Mouse (Mus musculus) ovary, adult 18-20 months (tissue): Measurements from ENCODE around the gene Lsm7.

Experiments used
- DNase-seq: peaks from one replicate; pipeline ENCODE4 v3.0.0; 2022; ENCODE audit warnings: low spot score, mixed read lengths

Gene Lsm7

DNA sequence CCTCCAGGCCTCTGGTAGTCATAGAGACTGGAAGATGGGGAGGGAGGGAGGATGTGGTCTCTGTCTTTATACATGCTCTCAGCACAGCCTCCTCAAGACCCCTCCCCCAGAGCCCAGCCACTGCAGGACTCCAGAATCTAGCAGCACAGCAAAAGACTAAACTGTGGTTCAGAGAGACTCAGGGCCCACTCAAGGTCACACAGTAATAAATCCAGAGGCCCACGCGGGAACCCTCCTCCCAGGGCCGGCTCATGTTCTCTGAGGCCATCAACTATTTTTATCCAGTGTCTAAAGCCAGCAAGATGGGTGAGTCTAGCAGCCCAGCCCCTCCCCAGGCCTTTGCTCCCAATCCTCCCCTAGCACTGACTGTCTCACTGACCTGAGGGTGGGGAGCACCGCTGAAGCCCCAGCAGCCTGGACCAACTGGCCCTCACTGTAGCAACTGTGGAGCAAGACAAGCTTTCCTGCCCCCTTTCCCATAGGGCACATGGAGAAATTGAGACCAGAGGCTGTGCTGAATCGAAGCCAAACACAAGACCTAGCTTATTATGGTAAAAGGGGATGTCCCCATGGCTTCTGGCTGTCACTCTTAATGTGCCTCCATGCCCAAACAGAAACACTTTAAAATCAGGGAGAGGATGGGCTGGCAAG is 42.5 kb downstream of the Lsm7 start:
- DNase-seq: no peak

DNA sequence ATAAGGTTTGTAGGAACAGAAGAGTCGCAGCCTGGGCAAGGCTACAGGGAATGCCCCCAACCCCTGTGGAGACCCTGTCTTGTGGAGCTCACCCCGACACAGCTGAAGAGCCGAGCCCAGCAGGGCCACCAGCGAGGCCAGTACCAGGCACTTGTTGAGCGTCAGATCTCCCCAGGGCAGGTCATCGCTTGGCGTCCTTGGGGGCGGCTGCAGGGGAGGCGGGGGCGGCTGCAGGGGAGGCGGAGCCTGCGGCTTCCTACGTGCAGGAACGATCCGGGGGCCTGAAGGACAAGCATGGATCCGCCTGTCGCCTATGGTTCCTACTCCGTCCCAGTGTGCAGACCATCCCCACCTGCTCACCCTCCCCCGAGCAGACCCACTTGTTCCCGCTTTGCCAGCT is 44.9 kb downstream of the Lsm7 start:
- DNase-seq: peak; percentile 71

DNA sequence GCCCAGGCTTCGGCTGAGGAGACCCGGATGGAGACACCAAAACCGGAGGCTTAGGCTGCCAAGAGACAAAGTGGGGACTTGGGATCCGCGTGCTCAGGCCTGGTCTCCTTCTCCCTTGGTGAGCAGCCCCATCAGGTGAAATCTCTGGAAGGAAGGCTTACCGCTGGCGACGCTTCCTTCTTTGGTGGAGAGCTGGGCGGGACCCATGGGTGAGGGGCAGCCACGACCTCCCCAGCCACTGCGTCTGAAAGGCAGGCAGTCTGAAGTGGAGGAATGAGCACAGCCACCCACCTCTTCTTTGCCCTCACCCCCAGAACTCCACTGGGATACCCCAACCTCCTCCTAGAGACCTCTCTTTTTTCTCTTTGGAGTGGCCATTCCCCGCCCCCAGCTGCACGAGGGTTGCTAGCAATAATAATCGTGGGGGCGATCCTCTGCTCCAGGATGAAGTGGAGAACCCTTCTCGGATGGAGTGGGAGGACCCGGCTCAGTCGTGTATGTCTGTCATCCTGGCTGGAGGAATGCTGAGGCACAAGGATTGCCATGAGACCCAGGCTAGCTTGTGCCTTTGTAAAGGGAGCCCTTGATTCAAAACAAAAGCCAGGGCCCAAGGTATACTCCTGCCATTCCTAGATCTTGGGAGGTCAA is 45.9 kb downstream of the Lsm7 start:
- DNase-seq: no peak

DNA sequence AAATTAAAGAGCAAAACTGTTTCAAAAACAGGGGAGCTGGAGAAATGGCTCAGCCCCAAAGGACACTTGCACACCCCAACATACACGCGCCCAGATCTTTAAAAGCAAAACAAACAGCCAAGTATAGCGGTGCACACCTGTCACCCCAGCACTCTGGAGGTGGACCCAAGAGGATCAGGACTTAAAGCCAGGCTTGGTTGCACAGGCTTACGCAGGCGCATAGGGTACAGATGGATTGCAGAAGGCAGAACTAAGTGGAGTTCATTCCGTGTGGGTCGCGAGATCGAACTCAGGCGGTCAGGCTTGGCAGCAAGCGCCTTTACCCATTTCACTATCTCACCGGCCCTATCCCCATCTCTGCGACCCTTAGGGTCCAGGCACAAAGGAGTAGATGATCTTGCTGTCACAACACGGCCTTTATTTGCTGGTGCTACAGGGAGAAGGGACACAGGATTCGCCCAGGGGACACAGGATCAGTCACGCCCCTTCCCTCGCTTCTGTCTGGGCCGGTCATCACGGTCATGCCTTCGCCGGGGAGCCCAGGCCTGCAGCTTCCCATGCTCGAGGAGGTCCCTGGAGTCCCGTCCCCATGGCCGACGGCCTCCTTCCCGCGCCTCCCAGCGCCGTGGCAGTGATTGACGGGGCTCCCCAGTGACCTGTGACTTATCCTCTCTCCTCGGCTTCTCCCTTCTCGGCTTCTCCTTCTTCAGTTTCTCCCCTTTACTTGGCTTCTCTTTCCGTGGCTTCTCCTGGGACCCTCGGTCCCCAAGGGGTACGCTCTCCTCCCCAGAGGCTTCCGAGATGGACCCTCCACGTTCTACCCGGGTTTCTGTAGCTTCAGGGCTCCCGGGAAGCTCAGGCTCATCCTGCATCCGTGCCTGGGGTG is 46.7 kb downstream of the Lsm7 start:
- DNase-seq: no peak

DNA sequence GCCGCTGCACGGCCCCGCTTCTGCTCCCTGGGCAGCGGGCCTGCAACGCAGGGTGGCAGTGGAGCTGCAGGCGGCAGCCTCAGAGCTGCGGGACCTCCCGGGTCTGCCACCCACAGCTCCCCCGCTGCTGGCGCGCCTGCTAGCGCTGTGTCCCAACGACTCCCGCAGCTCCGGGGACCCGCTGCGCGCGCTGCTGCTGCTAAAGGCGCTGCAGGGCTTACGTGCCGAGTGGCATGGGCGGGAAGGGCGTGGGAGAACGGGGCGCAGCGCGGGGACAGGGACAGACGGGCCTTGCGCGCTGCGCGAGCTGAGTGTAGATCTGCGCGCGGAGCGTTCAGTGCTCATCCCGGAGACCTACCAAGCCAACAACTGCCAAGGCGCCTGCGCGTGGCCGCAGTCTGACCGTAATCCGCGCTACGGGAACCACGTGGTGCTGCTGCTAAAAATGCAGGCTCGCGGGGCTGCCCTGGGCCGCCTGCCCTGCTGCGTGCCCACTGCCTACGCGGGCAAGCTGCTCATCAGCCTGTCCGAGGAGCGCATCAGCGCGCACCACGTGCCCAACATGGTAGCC is 47.9 kb downstream of the Lsm7 start:
- DNase-seq: peak; percentile 78

DNA sequence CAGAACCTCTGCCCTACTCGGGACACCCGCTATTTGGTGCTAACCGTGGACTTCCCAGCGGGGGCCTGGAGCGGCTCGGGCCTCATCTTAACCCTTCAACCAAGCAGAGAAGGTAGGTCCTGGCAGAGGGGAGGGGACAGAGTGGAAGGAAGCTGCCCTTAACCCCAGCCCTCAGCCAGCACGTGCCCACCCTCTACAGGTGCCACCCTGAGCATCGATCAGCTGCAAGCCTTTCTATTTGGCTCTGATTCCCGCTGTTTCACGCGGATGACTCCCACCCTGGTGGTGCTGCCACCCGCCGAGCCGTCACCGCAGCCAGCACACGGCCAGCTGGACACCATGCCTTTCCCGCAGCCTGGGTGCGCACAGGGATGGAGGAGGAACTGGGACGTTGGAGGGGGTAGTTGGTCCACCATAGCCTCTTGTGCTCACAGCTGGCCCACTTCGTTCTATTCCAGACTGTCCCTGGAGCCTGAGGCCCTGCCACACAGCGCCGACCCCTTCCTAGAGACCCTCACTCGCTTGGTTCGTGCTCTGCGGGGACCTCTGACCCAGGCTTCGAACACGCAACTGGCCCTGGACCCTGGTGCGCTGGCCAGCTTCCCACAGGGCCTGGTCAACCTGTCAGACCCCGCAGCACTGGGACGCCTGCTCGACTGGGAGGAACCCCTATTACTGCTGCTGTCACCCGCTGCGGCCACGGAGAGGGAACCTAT is 48.5 kb downstream of the Lsm7 start:
- no peak for DNase-seq

DNA sequence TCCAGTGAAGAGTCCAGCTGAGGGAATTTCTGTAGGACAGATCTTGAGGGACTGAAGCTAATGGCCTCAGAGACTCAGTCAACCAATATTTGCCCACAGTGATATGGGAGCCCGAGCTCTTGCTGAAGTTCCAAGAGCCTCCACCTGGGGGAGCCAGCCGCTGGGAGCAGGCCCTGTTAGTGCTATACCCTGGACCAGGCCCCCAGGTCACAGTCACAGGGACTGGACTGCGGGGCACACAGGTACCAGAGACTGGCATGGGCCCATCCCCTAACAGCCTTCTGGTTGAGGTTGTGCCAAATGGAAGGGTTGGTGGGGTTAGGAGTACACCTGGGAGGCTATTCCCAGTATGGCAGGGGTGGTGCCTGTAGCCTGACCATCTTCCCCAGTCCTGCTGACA is 49.1 kb downstream of the Lsm7 start:
- DNase-seq: no peak

DNA sequence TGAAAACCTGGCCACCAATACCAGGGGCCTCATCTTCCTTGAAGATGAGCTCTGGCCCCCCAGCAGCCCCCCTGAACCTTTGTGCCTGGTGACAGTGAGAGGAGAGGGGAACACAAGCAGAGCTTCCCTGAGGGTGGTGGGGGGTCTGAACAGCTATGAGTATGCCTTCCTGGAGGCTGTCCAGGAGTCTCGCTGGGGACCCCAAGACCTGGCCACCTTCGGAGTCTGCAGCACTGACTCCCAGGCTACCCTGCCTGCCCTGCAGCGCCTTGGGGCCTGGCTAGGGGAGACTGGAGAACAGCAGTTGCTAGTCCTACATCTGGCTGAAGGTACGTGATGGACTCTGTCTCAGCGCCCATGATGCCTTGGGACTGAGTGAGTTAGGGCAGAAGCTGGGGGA is 49.7 kb downstream of the Lsm7 start:
- no peak for DNase-seq

DNA sequence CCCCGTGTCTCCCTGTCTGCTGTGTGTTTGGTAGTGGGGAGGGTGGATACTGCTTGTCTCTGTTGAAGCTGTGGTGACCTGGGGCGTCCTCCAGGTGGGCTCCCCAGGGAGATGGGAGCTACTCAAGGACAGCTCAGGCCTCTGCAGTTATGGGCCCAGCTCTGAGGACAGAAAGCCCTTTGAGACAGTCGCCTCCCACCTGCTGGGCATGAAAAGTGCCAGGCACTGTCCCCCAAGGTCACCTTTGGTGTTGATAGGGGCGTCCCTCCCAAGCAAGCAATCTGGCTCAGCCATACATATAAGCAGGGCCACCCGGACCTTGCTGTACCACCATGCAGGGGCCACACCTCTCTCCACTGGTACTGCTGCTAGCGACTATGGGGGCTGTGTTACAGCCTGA is 50.1 kb downstream of the Lsm7 start, which contains the start of gene Amh:
Amh (plus strand) TSS at position 328 of the 400 bp plus-strand sequence.
- peak; percentile 66 for DNase-seq

DNA sequence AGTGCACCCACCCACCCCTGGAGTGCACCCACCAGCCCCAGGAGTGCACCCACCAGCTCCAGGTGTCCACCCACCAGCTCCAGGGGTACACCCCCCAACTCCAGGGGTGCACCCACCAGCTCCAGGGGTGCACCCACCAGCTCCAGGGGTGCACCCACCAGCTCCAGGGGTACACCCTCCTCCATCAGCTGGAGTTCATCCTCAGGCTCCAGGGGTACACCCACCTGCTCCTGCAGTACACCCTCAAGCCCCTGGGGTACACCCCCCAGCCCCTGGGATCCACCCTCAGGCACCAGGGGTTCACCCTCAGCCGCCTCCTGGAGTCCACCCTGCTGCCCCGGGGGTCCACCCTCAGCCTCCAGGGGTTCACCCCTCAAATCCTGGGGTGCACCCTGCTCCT is 50.7 kb downstream of the Lsm7 start:
- no peak for DNase-seq

DNA sequence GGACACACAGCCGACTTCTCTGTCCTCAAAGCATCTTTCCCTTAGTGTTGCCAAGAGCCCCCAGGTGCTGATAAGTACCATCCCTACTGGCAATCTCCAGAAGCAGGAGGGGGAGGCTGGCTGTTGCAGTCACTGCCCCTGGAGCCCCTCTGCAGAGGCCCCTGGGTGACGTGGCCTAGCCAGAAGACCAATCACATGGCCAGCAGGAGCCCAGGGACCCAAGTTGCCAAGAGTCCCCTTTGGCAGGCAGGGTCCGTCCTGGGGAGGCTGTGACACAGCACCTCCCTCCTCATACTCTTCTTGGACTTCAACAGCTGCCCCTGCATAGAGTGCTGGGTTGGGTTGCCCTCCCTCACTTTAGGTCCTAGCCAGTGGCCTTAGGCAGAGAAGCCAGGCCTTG is 52.0 kb downstream of the Lsm7 start:
- DNase-seq: no peak
